Mouse (Mus musculus) cerebellum, adult 9-10 months (tissue): ENCODE results near the gene Ccdc42.
A peak's percentile ranks its signal among the peaks of the same experiment; 100 is the strongest.

Experiments used
- DNase-seq: peaks from one replicate; pipeline ENCODE4 v3.0.0; 2022

The Ccdc42 gene

GRCm38 (mm10) chr11:68589055-68589809 lies 2.4 kb downstream of the Ccdc42 start:
- DNase-seq, result peak; percentile 86

GRCm38 (mm10) chr11:68591708-68592107 lies 4.9 kb downstream of the Ccdc42 start:
- no peak for DNase-seq

- DNase-seq, result no peak
These were observed 6.4 kb downstream of the Ccdc42 start for GRCm38 (mm10) chr11:68593247-68593646.

GRCm38 (mm10) chr11:68597912-68598311 lies 11.1 kb downstream of the Ccdc42 start:
- DNase-seq, result no peak

- no peak for DNase-seq
These were observed 13.8 kb downstream of the Ccdc42 start for GRCm38 (mm10) chr11:68600551-68601021.

- no peak for DNase-seq
These were observed 14.7 kb downstream of the Ccdc42 start for GRCm38 (mm10) chr11:68601486-68601991.

GRCm38 (mm10) chr11:68602200-68602931 lies 15.5 kb downstream of the Ccdc42 start:
- DNase-seq, result no peak

- DNase-seq, result no peak
These were observed 20.2 kb downstream of the Ccdc42 start for GRCm38 (mm10) chr11:68607046-68607445.

- no peak for DNase-seq
These were observed 23.2 kb downstream of the Ccdc42 start for GRCm38 (mm10) chr11:68609910-68610566.

GRCm38 (mm10) chr11:68610567-68610947 lies 23.7 kb downstream of the Ccdc42 start:
- DNase-seq, result no peak

- DNase-seq, result no peak
These were observed 26.4 kb downstream of the Ccdc42 start for GRCm38 (mm10) chr11:68613071-68613711.

- DNase-seq, result peak; percentile 16
These were observed 35.9 kb downstream of the Ccdc42 start for GRCm38 (mm10) chr11:68622751-68623150.

GRCm38 (mm10) chr11:68623225-68623870 lies 36.5 kb downstream of the Ccdc42 start:
- DNase-seq, result peak; percentile 60

GRCm38 (mm10) chr11:68623871-68624258 lies 37.0 kb downstream of the Ccdc42 start:
- DNase-seq, result no peak

- no peak for DNase-seq
These were observed 44.9 kb downstream of the Ccdc42 start for GRCm38 (mm10) chr11:68631611-68632316.

GRCm38 (mm10) chr11:68637861-68638615 lies 51.2 kb downstream of the Ccdc42 start:
- DNase-seq, result peak; percentile 55

GRCm38 (mm10) chr11:68641361-68641760 lies 54.5 kb downstream of the Ccdc42 start:
- DNase-seq, result no peak

GRCm38 (mm10) chr11:68644781-68645180 lies 58.0 kb downstream of the Ccdc42 start:
- DNase-seq, result no peak
